Mouse (Mus musculus) lung, postnatal 14 days (tissue): Measurements from ENCODE around the gene Il21r.

ENCODE experiments used
- DNase-seq: peaks from one replicate; pipeline ENCODE4 v3.0.0; 2021

Il21r gene

GRCm38 (mm10) chr7:125601821-125602448 is 1.3 kb upstream of the Il21r start:
- DNase-seq = no peak

DNA sequence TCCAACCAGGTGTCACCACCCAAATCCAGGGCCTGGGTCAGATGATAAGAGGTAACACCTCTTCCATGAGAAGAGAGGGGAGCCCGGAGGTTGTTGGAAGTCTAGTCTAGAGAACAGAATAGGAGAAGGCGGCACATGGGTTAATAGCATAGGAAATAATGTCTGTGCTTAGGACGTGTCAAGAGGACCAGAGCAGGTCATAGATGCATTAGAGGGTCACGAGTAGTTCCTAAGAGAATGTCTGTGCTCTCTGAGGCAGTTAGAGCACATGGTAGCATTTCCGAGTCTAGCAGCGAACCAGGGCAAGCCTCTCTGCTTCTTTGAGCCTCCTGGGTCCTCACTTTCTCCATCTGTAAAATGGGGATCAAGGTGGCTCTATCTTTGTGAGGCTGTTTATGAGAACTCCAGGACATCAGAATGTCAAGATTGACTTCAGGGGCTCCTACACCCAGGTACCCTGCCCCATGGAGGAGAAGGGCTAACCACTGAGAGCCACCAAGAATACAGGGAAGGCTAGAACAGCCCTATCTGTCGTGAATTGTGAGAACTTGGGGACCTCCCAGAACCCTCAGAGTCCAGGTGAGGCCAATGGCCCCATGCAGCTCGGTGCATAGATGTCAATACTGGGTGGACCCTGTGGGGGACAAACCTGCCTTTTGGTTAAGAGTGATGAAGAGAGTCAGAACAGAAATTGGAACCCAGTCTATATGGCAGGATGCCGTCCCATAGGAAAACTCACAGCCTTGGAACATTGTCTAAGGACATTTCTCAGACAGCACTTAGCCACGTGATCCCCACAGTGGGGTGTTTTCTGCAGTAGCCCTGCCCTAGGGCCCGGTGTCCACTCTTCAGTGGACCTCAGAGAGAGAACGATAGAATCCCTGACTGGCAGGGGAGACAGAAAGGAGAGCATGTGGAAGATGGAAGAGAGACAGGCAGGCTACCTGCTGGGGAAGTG is 1.4 kb downstream of the Il21r start:
- no peak for DNase-seq

- no peak for DNase-seq
These were observed 2.5 kb downstream of the Il21r start for GRCm38 (mm10) chr7:125605725-125606139.

GRCm38 (mm10) chr7:125606265-125607164 is 3.3 kb downstream of the Il21r start:
- DNase-seq = no peak

DNA sequence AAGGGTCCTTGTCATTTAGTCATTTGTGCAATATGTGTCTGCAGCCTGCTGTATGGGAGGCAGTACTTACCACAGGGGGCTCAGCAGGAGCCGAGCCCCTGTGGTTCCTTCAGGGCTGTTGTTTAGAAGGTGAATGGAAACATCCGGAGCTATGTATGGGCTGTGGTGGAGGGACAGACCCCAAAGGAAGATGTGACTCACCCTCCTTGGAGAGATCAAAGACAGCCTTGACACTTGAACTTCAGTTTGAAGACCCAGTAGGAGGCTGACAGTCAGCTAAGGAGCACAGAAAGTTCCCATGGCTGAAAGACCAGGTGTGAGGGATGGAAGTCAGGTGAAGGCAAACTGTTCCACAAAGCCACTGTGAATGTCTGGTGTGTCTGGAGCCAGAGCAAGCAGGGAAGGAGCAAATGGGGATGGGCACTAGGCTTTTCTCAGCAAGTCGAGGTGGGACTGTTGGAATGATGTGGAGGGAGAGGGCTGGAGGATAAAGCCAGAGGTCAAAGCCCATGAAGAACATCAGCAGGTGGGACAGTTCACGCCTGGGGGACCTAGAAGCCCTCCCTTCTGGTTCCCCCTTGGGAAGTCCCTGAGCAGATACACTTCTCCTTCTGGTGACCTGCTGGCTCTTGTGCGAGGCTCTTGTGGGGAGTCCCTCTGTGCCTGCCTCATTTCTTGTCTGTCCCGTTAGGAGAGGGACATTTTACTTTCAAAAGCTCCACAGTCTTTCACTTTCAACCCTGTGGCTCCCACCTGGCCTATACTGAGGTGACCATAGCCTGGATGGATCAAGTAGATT is 4.4 kb downstream of the Il21r start:
- DNase-seq = no peak

- no peak for DNase-seq
These were observed 5.0 kb downstream of the Il21r start for GRCm38 (mm10) chr7:125608183-125608688.

- DNase-seq = no peak
These were observed 10.3 kb downstream of the Il21r start for GRCm38 (mm10) chr7:125613579-125613978.

DNA sequence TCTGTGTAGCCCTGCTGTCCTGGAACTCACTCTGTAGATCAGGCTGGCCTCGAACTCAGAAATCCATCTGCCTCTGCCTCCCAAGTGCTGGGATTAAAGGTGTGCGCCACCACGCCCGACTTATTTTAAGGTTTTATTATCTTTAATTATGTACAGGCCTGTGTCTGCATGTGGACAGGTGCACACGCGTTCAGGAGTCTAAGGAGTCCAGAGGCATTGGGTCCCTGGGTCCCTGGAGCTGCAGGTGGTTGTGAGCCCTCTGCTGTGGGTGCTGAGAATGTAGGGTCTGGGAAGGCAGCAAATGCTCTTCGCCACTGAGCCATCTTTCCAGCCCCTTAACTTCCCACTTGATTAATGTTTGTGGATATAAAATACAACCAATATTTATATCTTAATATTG is 12.2 kb downstream of the Il21r start:
- DNase-seq = no peak

DNA sequence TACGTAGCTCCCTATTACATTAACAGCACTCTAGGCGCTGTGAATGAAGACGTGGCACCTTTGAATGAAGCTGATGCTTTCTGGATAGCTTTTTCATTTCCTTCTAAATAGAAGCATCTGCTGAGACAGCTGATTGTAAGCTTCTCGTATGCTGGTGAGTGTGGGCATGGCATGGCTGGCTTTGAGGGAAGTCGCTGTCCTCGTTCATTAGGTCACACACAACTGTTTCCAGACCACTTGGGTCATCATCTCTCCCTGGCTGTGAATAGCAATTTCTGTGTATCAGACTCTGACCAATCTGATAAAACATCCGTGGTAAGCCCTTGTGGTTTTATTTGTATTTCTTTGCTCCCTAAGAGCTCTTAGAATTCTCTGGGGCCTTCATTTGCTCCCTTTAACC is 14.8 kb downstream of the Il21r start:
- no peak for DNase-seq

DNA sequence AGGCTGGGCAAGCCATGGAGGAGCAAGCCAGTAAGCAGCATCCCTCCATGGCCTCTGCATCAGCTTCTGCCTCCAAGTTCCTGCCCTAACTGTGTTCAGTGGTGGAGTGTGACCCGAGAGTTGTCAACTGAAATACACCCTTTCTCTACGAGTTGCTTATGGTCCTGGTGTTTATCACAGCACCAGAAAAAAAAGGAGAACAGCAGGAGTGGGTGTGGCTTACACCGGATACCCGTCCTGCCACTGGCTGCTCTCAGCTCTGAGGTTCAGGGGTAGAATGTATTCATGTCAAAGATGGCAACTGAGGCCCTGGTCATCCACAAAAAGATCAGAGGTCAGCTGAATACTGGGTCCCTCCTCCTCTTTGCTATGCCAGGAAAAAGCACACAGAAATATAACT is 16.8 kb downstream of the Il21r start:
- DNase-seq = no peak

DNA sequence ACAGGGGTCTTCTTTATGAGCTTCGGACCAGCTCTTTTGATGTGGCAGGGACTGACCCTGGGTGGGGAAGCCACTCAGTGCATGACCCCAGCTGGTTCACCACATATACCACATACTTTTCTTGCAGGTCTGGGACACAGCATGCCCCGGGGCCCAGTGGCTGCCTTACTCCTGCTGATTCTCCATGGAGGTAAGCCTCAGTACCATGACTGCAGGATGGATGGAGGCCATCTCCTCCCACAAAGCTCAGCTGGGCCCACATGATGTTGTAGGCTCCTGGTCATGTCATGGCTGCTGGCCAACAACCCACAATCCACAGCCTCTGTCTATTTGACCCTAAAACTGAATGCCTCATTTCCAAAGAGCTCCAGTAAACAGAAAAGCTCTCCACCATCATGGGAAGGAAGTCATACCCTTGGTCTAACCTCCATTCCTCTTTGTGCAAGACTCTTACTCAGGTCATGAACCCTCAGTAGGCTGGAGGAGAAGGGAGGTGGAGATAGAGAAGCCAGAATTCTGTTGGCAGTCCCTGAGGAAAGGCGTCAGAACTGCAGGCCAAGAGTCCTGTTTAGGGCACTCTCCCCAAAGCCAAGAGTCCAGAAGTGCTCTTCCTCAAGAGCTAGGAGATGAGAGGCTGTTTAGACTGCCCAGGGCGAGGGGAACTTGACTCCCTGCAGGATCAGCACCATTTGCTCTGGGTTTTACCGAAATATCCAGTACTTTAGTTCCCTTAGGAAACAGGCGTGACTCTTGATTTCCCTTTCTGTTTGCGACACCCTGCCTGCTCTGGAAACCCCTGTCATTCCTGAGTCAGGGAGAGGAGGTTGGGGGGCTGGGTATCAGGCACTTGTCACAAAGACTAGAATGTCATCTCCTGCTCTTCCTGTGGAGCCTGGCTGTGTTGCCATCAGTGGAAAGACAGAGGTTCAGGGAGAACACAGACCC is 19.8 kb downstream of the Il21r start:
- DNase-seq = no peak

DNA sequence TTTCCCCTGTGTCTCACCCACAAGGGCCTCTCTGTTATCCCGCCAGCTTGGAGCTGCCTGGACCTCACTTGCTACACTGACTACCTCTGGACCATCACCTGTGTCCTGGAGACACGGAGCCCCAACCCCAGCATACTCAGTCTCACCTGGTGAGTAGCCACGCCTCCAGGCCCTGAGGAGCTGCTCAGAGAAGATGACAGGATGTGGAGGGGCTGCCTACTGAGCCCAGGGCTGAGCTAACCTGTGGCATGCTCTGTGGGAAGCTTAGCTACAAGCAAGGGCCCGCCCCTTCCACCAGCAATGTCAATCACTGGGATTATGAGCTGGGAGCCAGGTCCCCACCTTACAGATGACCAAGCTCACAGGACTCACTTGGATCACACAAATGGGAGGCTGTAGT is 22.0 kb downstream of the Il21r start:
- DNase-seq = no peak

DNA sequence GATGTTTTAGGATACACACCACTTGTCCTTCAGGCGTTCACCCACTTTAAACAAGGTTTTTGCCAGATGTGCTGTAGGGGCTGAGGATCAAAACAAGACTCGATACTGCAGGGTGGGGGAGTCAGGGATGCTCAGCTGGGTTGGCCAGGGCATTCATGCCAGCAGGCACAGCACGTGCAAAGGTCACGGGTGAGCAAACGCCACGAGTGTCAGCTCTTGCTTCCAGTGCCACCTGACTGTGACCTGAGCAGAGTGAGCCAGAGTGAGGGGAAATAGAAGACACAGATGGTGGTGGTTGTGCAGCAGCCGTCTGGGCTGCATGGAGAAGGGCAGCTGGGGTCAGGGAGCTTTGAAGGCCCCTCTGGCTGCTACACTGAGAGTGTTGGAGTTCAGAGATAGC is 22.6 kb downstream of the Il21r start:
- DNase-seq = no peak

DNA sequence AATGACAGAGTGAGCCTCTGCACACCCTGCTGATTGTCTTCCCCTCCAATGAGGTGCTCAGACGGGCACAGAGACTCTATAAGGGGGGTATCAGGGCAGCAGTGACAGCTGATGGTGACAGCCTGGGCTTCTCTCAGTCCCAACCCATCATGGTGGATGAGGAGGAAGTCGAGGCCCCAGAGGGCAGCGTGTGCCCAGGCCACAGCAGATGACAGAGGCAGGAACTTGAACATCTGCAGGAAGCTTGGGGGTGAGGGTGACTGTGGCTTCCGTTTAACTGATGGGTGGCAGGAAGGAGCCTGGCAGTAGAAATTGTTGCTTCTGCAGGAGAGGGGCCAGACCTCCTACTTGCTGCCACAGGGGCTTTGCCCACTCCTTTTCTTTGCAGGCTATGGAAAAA is 27.1 kb downstream of the Il21r start:
- DNase-seq = no peak

DNA sequence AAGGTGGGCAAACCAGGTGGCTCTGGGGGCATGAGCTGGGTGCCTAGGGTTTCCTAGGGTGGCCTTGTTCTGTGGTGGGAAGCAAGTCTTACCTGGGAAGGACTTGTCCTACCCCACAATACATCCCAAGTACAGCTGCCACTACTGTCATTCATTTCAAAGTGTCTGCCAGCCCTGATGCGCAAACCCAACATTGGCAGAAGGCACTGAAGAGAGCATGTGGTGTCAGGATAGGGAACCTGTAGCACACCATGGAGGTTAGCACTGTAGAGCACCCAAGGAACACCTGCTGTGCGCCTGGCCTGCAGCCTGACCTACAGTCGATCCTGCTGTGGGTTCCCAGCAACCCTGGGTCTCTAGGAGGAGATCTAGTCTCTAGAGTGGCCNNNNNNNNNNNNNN is 27.8 kb downstream of the Il21r start:
- no peak for DNase-seq

DNA sequence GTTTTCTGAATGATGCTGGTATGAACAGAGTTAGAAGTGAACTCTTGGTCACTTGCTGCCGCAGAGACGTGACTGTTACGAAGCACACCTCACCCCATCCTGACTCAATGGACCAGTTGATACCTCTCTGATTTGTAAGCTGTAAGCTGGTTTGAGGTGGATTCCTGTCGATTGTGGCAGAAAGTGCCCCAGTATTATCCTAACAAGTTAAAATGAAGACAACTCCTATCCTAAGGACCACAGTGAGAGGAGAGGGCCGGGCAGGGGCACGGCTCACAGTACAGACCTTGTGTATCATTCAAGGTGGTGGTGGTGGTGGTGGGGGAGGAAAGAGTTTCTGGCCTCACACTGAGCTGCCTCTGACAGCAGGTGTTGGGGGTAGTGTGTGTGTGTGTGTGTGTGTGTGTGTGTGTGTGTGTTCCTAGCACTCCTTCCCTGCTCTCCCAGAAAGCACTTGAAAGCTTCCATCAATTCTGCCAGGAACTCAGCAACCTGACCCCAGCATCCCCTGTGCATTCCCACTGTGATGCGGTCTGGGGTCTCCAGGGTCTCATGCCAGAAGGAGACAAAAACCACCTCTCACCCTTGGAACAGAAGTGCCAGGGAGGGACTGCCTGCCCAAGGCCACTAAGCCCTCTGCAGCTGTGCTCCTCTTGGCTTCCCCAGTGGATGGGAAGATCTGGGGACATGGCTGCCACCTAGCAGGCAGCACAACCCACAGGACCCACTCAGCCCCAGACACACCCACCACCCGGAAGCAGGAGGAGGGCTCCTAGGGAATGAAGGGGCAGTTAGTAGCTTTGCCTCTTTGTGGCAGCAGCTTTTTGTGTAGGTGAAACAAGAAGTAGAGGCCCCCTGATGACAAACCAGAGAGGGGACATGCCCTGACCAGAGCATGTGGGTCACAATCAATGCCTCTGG is 34.3 kb downstream of the Il21r start:
- DNase-seq = no peak

GRCm38 (mm10) chr7:125638376-125638775 is 35.1 kb downstream of the Il21r start:
- no peak for DNase-seq

DNA sequence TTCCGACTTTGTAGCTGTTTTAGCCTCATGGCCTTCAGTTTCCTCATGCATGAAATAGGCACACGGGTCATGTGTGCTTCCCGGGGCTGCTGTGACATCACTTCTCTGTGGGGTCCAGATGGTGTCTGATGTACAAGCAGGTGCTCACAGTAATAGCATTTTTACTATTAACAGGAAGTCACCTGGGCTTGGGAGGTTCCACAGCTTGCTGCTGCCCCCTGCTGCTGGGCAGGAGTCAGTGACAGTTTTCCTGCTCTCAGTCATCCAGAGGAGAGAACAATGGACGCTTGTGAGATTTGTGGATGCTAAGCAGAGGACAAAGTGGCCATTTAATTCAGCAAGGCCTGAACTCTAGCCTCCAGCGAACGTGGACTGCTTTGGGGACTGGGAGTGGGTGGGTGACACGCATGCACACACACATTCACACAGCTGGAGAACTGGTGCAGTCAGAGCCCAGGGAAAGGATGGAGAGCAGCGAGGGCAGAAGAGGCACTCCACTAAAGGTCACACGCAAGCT is 35.7 kb downstream of the Il21r start:
- peak; percentile 75 for DNase-seq

- DNase-seq = peak; percentile 19
These were observed 40.7 kb downstream of the Il21r start for GRCm38 (mm10) chr7:125643880-125644279.

GRCm38 (mm10) chr7:125645413-125645812 is 42.2 kb downstream of the Il21r start:
- no peak for DNase-seq
